Mouse (Mus musculus): ENCODE measurements at regions not wholly inside any gene's neighbourhood (a gene's known extent, or its start where the extent isn't known, plus 50 kb on each side); places are given as distances from the start of the nearest gene placed in this dataset.

DNA sequence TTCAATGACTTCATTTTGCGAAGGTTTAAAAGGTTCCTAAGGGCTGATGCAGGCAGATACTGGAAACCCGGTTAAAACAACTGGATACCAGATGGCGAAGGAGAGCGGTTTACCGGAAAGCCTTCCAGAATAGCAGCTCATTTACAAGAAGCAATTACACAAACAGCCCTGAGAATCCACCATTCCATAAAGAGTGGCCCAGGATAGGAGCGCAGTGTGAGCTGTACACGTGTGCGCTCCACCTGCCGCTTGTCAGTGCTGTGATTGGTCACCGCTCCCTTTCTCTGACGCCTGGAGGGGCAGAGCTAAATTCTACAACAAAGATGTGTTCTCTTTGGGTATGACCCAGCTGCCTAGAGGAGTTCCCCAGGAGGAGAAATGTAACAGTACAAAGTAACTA, 249.5 kb upstream of the Runx1 start:
- DNase-seq (ENCODE audit: low spot score in 2 of 2), result no peak

DNA sequence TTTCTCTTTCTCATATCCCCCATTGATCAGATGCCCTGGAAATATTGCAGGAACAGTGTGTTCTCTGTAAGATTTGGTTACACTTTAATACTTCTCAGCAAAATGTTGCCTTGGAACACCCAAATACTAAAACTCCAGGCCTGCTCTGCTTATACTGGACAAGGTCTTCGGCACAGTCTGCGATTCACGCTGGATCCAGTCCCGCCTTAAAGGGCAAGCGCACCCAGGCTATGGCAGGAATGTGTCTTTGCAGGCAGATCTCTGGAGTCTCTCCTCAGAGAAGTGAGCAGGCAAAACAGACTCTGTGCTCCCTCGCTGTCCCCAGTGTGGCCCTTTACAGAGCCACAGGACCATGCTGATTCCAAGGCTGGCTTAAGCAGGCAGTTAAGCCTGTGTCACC, 246.2 kb upstream of the Runx1 start:
- DNase-seq (ENCODE audit: low spot score in 2 of 2), result no peak

DNA sequence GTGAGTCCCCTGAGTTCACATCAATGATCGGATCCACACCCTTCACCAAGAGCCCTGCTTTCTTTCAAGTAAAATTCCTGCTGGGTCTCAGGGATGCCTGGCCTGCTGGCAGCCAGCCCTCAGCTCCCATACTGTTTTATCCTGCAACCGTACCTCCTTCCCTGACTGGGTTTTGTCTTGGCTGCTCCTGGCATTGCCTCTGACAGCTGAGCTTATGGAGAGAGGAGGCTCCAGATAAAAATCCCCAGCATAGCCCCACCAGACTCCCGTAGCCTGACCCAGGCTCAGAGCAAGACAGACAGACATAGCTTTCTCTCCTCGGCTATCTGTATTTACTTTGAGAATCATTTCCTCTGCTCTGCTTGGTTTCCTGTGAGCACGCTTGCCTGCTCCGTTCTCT, 245.8 kb upstream of the Runx1 start:
- no peak for DNase-seq (ENCODE audit: low spot score in 2 of 2)

DNA sequence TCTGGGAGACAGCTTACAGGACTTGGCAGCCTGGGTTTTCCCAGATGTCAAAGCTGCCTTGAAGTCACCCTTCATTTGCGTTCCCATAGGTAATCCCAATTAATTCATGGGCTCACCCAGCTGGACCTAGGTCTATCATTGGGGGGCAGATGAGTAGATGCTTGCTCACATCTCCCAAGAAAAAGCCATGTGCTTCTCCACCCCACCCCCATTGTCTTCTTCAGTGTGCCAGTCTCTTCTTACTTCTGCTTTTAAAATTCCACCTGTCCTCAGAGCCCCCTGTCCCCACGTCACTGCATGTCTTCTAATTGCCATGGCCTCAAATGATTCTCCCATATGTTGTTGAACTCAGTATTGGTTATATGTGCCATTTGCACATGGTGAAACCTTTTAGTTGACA, 240.9 kb upstream of the Runx1 start:
- DNase-seq (ENCODE audit: low spot score in 2 of 2), result no peak

DNA sequence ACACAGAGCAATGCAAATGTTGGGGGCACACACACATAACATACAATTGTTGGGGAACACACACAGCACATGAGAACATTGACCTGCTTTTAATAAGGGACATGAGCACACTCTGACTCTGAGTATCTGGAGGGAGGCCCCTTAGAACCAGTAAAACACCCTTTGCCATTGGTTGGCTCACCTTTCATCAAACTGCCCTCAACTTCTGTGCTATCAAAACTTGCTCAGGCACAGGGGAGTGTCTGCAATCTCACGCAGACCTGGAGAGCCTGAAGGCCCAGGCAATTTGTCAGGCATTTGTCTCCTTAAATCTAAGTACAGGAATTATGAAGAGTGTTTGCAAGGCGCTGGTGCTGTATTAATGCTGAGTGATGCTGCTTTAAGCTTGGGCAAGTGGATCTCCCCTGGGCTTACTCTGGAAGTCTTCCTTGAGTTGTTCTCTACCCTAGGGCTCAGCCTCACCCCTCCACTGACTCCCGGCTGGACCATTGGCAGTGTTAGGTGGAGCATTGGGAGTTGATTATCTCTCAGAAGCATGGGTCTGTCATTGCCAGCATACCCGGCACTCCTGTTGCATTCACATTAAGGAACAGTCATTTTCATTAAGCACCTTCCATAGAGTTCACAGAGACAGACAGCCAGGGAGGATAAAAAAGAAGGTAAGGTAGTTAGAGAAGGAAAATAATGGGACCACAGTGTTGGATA, 235.7 kb upstream of the Runx1 start:
- DNase-seq (ENCODE audit: low spot score in 2 of 2), result no peak

DNA sequence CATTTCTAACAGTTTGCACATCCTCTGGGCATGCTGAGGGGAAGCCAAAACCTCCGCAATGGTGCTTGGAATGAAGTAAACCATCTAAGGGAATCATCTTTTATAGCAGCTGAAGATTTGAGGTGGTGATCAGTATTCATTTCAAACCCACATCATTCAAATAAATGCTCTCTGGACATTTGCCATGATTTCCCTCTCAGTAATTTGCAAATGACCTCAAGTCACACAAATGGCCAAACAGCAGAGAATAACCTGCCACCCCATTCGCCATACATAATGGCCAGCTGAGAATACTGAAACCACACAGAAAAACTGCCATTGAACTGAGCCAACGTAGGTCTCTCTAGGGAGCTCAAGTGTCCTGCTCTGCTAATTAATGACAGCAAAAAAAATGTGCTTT, 230.3 kb upstream of the Runx1 start:
- DNase-seq (ENCODE audit: low spot score in 2 of 2), result no peak

DNA sequence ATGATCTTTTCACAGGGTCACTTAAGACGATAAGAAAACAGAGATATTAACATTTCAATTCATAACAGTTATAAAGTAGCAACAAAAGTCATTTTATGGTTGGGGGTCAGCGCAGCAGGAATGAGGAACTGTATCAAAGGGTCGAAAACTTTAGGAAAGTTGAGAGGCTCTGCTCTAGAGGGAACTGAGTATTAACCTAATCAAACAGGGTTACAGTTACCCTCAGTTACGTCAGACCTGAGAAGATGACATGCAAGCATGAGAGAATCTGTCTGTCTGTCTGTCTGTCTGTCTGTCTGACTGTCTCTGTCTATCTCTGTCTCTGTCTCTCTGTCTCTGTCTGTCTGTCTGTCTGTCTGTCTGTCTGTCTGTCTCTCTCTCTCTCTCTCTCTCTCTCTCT, 229.6 kb upstream of the Runx1 start:
- no peak for DNase-seq (ENCODE audit: low spot score in 2 of 2)

DNA sequence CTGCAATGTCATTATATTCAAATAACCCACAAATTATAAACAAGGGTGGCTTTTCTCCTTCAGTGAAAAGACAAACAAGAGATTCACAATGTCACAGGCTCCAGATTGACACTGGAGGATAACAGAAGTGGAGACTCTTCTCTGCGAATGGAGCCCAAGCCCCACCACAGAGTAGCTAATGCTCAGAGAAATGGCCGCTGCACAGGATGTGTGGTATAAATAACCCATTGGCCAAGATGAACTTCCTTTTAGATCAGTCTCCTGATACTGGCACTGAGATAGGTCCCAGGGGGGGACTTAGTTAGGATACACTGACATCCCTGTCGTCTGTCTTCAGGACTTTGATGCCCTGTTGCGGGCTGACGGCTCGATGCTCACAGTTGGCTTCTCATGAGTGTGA, 225.3 kb upstream of the Runx1 start:
- DNase-seq (ENCODE audit: low spot score in 2 of 2), result no peak

DNA sequence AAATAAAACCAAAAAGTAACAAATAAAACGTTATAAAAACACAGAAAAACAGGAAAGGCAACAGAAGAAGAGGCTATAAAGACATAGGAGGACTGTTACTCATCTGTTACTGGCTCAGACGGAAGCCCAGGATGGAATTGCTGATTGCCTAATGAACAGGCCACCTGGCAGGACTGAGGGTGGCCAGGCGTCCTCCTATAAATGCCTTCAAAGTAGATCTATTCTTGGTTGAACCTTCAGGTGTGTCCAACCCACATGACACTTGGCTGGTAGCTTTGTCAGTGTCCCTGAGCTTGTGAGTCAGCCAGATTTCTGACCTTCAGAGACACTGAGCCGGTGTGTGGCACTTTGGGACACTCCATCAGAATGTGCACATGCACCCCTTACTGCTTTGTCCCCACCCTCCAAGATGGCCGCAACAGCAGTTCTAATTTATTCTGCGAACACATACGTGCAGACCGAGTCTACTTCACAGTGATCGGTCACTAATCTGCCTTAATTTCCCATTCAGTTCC, 222.5 kb upstream of the Runx1 start:
- DNase-seq (ENCODE audit: low spot score in 2 of 2), result no peak

DNA sequence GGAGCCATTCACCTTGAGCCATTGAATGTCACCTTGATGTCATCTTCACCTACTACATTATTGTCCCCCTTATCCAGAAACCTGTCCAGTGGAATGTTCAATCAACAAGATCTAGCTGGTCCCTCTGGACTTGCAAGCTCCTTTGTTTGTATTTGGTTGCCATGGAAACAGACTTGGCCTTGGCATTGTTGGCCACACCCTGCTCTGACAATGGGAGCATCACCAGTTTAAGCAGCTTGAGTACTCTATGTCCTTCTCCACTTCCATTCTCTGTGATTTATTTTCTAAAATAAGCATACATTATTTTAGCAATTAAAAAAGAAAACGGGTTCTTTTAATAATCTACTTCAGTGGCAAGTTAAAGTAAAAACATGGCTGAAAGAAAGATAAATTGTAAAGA, 221.6 kb upstream of the Runx1 start:
- DNase-seq (ENCODE audit: low spot score in 2 of 2), result no peak

DNA sequence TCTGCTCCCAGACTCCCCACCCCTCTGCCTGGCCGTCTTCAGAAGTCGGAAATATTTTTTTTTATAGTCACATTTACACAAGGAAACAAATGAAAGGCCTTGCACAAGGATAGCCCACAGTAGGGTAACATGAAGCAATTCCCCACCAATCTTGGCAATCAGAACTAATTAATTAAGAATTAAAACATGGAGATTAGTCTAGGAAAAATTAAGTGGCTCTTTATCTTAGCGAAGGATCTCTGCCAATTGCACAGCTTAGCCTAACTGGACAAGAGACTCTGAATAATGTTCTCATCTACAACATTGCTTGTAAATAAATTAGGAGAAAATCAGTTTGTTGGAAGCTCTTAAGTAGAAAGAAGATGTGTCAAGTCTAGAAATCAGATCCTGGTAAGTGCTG, 220.3 kb upstream of the Runx1 start:
- DNase-seq (ENCODE audit: low spot score in 2 of 2), result no peak

DNA sequence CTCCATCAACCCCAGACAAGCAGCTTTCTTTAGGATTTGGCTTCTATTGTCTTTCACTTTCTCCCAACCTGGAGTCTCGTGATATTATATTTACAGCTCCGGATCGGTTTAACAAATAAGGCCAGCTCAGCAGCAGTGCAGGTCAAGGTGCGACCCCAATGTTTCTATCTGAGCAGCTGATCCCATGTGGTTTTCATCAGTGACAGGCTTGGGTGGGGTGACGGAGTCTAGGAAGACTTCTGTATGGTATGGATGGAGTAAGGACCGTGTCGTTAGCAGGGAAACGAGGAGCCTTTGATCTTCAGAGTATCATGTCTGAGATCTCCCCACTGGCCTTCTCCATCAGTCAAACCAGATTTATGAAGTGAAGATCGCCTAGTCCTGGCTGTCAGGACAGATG, 217.4 kb upstream of the Runx1 start:
- no peak for DNase-seq (ENCODE audit: low spot score in 2 of 2)

DNA sequence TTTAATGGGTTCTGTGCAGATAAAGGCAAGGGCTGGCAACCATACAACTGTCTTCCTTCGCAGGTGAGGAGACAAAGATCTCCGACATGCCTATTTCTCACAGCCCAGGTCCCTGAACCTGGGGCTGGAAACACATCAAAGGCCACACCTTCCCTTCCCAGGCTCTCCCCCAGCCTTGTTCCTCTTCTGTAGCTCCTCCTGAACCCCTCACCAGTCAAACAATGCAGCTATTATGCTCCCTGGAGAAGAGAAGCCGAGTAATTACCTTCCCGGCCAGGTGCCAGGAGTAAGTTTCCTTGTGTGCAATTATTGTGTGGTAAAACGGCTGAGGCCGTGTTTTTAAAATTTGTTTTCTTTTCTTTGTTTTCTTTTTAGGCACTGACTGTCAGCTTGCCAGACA, 217.0 kb upstream of the Runx1 start:
- no peak for DNase-seq (ENCODE audit: low spot score in 2 of 2)

DNA sequence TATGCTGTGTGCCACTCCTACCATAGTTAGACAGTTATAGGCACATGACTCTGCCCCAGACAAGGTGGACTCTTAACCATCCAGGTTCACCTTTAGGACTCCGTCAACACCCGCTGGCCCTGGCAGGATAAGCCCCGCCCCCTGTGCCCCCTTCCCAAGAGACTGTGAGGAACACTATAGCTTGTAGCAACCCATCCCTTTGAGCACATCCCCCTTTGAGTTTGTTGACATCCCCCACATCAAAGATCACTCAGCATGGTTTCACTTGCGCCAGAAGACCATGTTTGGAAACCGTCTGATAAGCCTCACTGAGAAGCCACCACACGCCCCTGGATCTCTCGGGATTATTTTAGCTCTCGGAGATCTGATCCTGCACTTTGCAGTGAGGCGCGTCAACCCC, 216.5 kb upstream of the Runx1 start:
- DNase-seq (ENCODE audit: low spot score in 2 of 2), result no peak

DNA sequence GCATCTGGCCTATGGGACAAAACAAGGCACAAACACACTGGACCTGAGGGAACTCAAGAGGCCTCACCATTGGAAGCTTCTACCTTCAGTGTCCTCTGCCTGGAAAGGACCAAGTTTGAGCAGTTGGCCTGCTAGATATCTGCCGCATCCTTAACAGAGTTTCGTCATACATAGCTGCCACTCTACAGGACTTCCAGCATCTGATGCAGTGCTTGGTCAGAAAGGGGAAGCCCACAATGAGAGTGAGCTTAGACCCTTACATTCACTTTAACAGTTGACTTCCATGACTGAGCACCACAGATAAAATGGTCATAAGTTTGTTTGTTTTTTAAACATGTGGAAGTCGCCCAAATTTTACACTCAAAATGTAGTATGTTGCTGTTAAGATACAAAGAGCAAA, 215.9 kb upstream of the Runx1 start:
- no peak for DNase-seq (ENCODE audit: low spot score in 2 of 2)

DNA sequence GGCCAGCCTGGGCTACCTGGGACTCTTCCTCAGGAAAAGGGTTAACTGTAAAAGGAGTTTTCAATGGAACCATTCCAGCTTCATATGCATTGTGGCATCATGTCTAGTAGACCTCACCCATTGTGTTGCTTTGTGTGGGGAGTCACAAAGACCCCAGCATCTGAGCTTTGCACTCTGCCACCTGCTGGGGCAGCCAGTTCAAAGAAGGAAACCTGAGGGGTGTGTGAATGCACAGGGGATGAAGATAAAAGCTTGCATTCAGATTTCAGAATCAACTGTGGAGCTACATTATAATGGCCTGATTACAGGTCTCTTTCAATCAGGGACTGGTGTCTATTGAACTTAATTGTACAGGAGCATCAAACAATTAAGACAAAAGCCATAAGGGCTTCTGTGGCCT, 215.4 kb upstream of the Runx1 start:
- no peak for DNase-seq (ENCODE audit: low spot score in 2 of 2)

DNA sequence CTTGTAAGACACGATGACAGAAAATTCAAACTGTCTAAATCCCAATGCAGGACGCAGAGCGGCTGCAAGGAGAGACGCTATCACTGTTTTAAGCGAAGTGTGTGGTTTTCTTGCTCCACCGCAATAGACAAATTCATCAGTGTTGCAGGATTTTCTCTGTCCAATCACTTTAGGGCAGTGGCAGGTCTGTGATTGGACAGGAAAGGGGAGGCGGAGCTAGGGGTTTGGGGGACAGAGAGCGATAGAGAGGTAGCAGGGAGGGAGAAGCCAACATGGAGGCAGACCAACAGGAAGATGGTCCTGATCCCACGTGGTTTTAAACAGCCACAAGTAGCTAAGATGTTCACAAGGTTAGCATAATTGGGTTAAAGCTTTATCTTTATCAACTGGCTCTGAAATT, 209.7 kb upstream of the Runx1 start:
- no peak for DNase-seq (ENCODE audit: low spot score in 2 of 2)

DNA sequence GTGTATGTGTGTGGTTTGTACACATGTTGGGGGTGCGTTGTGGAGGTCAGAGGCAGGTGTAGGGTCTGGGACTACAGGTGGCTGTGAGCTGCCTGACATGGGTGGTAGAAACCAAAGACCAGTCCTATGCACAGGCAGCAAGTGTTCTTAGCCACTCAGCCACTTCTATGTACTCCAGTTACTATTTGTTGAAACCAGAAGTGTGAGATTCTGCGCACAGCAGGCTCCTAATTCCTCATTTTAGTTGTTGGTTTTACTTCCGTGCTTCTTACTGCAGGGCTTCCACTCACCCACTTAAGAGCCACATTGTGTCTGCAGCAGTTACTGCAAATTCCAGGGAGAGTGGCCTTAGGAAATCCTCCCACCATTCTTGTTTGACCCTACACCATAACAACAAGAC, 208.0 kb upstream of the Runx1 start:
- DNase-seq (ENCODE audit: low spot score in 2 of 2), result no peak

DNA sequence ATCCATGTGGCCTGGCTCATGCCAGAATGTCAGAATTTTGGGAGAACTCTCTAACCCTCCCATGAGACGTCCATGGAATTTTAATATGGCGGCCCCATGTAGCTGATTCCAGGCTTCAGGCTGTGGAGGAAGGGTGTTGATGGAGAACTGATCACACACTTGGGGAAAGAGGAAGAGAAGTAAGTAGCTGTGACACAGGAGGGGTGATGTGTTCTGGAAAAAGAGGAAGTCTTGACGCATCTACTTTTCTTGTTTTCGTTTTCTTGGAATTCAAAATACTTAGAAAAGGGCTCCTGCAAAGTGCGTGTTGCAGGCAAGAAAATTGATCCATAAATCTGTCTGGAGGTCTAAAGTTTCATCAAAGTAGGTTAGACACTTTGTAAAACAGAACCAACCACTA, 205.7 kb upstream of the Runx1 start:
- no peak for DNase-seq (ENCODE audit: low spot score in 2 of 2)

DNA sequence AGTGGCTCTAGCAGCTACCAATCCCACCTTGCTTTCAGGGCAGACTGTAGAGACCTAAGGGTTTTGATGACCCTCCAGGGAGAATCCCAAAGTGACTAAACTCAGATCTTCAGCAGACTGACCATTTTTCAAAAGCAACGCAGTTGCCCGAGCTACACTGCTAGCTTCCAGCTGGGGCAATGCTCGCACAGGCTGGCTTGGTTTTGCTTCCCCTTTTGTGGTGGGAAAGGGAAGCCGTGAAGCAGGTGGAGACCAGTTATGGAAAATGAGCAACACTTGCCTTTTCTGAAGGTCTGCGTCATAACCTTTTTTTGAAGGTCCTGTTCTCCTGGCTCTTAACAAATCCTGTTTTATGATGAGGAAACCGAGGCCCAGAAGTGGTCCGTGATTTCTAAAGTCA, 202.7 kb upstream of the Runx1 start:
- peak in 1 of 2 experiments; percentile 28 for DNase-seq (ENCODE audit: low spot score in 2 of 2)

DNA sequence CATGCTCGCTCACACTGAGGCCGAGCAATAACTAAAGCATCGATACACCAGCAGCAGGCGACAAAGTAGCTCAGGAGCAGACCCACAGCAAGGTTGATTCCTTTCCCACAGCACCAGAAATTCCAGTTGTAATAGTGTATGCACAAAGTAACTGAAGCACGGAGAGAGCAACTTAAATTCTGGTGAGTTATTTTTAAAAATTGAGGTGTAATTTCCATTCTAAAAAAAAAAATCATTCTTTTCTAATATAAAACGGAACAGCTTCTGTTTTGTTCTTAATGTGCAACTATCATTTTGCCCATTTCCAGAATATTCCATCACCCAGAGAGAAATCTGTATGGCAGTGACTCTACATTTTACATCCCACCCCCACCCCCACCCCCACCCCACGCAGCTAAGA, 202.1 kb upstream of the Runx1 start:
- DNase-seq (ENCODE audit: low spot score in 2 of 2), result no peak

DNA sequence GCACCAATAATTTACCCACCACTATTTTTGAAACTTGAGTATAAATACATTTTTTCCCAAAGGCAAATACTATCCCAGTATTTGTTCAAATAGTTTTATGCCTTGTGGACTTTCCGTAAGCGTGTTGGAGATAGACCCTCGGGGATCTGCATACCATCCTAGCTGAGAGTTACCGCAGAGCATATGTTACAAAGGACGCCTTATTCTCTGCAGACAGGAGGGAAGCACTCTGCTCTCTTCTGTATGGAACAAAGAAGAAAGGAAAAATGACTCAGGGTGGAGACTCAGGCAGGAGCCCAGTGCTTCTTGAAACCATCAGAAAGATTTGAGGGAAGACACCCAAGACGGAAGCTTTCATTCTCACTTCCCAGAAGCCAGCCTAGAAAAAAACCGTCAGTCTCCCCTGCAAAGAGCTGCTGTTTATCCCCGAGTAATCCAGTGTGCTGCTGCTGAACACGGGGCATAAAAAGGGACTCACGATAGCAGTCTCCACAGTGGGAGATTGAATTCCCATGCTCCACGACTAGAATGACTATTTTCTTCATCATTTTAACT, 200.2 kb upstream of the Runx1 start:
- DNase-seq (ENCODE audit: low spot score in 2 of 2), result no peak

DNA sequence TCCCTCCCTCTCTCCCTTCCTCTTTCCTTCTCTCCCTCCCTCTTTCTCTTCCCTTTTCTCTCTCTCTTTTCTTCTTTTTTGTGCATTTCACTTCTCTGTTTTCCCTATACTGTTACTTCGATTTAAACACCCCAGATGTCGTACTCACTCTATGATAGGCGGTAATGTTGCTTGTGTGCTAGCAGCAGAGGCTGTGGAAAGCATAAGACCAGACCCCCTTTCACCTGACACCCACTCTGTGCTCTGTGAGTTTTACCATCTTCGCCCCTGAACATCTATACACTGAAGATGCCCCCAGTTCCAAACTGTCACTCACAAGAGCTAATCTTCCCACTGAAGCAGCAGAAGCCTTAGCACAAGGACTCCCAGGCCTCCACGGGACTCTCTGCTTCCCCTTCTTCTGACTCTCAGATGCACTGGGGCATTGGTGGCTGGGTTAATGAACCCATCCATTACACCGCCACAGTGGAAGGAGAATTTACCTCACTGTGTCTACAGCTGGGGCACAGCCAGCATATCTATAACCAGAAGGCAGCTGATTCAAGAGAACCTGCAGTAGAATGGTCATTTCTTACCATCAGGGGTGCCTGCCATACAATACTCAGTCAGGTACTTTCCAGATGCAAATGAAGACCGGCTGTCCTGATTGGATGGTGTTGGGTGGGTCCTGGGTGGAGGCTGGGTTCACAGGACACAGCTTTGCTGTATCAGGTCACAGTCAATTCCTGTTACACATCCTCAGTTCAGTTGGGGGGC, 194.0 kb upstream of the Runx1 start:
- no peak for DNase-seq (ENCODE audit: low spot score in 2 of 2)

Measured in spleen, postnatal 4 days (tissue).